Mouse (Mus musculus): Measurements from ENCODE around the gene Gm49392. TPM values are rescaled to one million over a fixed set of nuclear protein-coding genes. Genes with fewer than 3 reads are reported as not detected.

The Gm49392 gene
- total RNA-seq, 2 experiments from 2014 or later, result not detected

DNA sequence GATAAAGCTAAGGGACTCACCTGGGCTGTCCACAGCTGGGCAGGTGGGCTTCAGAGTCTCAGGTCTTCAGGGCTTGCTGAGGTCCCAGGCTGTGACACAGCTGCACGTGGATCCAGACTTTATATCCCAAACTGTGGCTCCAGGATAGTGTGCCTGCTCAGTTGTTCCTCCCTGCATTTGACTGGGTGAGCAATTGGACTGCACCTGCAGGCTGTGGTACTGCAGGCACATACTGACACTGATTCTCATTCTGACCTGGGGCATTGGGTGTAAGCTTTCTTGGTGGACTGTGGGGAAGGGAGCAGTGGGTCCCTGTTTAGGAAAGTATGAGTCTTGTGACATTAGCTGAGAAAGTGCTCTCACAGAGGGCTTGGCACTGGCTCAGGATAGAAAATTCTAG lies 93.9 kb downstream of the Gm49392 start, which contains the start of gene Ctsll3:
Gene Ctsll3 (minus strand): TSS at position 101 of the 400 bp plus-strand sequence.
- DNase-seq (ENCODE audit: low spot score in 2 of 2), result no peak
- intact Hi-C loops (cut with DNase I), result no loop called here

Other genes with a start within 250 kb of the Gm49392 start
- not detected for gene BC051665, start 110.5 kb downstream of the Gm49392 start, total RNA-seq (2021)
- gene Ctsll3, start 94.0 kb downstream of the Gm49392 start, total RNA-seq (2021), result not detected
- under 1 TPM; 0.22 to 0.48 TPM for gene 4930486L24Rik, start 32.4 kb downstream of the Gm49392 start, total RNA-seq (2021)
- 1 to 10 TPM in 1 of 2 experiments, under 1 TPM in 1; 0.88 to 2.4 TPM for gene Ctla2b, start 553 bp upstream of the Gm49392 start, total RNA-seq (2021)
- gene Tpbpb, start 8.0 kb upstream of the Gm49392 start, total RNA-seq (2021), result not detected
- gene Gm49393, start 38.7 kb upstream of the Gm49392 start, total RNA-seq (2021), result not detected
- 1 to 10 TPM in 1 of 2 experiments, not detected in 1; 1.8 TPM for gene Gm49391, start 39.7 kb upstream of the Gm49392 start, total RNA-seq (2021)
- gene Ctla2a, start 39.7 kb upstream of the Gm49392 start, total RNA-seq (2021), result 10 to 100 TPM; 18.6 to 20.2 TPM
- gene Tpbpa, start 45.1 kb upstream of the Gm49392 start, total RNA-seq (2021), result not detected
- not detected for gene Ctsj, start 109.1 kb upstream of the Gm49392 start, total RNA-seq (2021)
- not detected for gene Ctsq, start 143.7 kb upstream of the Gm49392 start, total RNA-seq (2021)

Data from left cerebral cortex, postnatal 36 days (tissue).